Mouse (Mus musculus): ENCODE results near the gene Fmo4.

- TF ChIP-seq POLR2A (IDR thresholded peaks at IDR 0.05; ENCODE audit: borderline replicate concordance, control insufficient read depth, low read depth, low read length) (no peak), CTCF (IDR thresholded peaks at IDR 0.05; ENCODE audit: control insufficient read depth, insufficient read depth, low read length) (no peak)
These were observed 8.8 kb downstream of the Fmo4 start for GRCm38 (mm10) chr1:162805011-162805410.

All from bone marrow, adult 2 months (tissue).